Mouse (Mus musculus): ENCODE data around the gene Syap1. TPM values are rescaled to one million over a fixed set of nuclear protein-coding genes. Genes with fewer than 3 reads are reported as not detected.

Syap1 gene
- 309 TPM for polyA plus RNA-seq (2014; fragmentation: Illumina TruSeq; extraction: RNeasy Lipid Tissue Mini Kit (QIAGEN cat#74804))

GRCm38 (mm10) chrX:162887931-162888511 is at the start of gene Syap1:
TSS of gene Syap1 (minus strand) at chrX:162888447.

DNA sequence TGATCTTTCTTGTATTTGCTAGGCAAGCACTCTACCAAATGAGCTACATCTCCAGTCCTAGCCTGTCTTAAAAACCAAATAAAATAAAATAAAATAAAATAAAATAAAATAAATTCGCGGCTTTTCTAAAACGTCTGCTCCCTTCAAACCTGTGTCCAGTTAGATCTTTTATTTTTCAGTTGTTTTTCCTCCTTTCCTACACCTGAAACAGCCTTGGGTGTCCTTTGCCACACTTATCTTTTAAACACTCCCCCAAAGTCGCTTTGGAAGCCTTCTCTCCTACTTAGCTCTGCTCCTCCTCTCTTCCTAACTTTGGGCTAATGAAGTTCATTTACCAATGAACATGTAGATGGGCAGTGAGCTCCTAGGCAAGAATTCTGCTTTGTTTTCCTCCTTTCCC is 12.7 kb upstream of the Syap1 start, which contains the start of gene Ctps2:
Gene Ctps2 (plus strand): TSS at position 301 of the 400 bp plus-strand sequence.

GRCm38 (mm10) chrX:162829203-162829708 is 59.0 kb downstream of the Syap1 start, which contains the start of gene Txlng:
TSS of gene Txlng (minus strand) at chrX:162829454.

Other genes starting within 250 kb of the Syap1 start
- 30.0 TPM for gene Reps2, start 244.8 kb downstream of the Syap1 start, polyA plus RNA-seq (2014; fragmentation: Illumina TruSeq; extraction: RNeasy Lipid Tissue Mini Kit (QIAGEN cat#74804))
- 1,179 TPM for gene Rbbp7, start 128.0 kb downstream of the Syap1 start, polyA plus RNA-seq (2014; fragmentation: Illumina TruSeq; extraction: RNeasy Lipid Tissue Mini Kit (QIAGEN cat#74804))
- 52.7 TPM for gene Txlng, start 59.0 kb downstream of the Syap1 start, polyA plus RNA-seq (2014; fragmentation: Illumina TruSeq; extraction: RNeasy Lipid Tissue Mini Kit (QIAGEN cat#74804))
- 242 TPM for gene Ctps2, start 12.8 kb upstream of the Syap1 start, polyA plus RNA-seq (2014; fragmentation: Illumina TruSeq; extraction: RNeasy Lipid Tissue Mini Kit (QIAGEN cat#74804))
- gene S100g, start 76.2 kb upstream of the Syap1 start, polyA plus RNA-seq (2014; fragmentation: Illumina TruSeq; extraction: RNeasy Lipid Tissue Mini Kit (QIAGEN cat#74804)): 11.6 TPM

Measured in ovary, adult 10 weeks (tissue).